Mouse (Mus musculus) bone marrow macrophage, adult 2 months (primary cell): ENCODE measurements around the gene Trpm8.

Experiments used
- CTCF ChIP-seq: IDR thresholded peaks from 2 replicates; pipeline ENCODE4 v1.5.1; 2012; ENCODE audit warnings: low read depth, mild to moderate bottlenecking, low read length, moderate library complexity
- POLR2A ChIP-seq: IDR thresholded peaks from 2 replicates; pipeline ENCODE4 v1.6.1; 2012; ENCODE audit warnings: mild to moderate bottlenecking, low read depth, low read length, borderline replicate concordance

DNA sequence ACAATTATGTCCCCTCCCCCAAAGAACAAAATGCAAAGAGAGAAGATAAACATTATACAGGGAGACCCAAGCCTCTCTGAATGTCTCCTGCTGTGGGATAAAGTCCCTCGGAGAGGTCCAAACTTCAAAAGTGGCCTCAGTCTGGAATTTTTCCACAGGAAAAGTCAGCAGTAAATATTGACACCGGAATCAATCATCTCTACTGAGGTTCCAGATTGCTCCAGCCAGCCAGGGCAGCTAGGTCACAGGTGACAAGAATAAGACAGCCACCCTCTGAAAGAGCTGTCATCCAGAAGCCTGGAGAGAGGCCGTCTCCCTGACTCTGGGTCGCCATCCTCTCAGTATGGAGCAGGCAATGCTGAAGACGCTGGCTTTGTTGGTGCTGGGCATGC is 129.3 kb downstream of the Trpm8 start, which contains the start of gene Spp2:
- TF ChIP-seq CTCF (no peak), POLR2A (no peak)
